Mouse (Mus musculus): ENCODE results near the gene Igsf6.

DNA sequence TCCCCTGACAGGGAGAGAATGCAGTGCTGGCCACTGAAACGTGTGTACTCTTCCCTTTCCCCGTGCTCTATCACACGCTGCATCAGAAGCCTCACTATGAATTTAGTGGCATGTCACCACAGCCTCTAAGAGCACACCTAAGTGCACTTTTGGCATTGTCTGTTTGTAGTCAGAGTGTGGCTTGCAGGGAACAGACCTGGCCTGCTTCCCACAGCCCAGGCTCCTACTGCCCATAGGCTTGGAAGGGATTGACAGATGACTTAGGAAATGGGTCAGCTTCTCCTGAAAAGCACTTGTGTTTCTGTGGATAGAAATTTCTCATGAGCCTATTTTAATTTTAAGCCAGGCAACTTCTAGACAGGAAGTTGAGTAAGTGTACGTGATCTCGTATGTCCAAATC lies 1.0 kb upstream of the Igsf6 start:
- TF ChIP-seq NANOG (IDR thresholded peaks at IDR 0.05; ENCODE audit: borderline replicate concordance, low read length): no peak
- no peak for TF ChIP-seq CTCF (conservative IDR thresholded peaks at IDR 0.05; ENCODE audit: low read length)
- no peak for TF ChIP-seq POU5F1 (IDR thresholded peaks at IDR 0.05; ENCODE audit: borderline replicate concordance, low read length)

All from E14TG2a.4 (cell line).